Mouse (Mus musculus): Measurements from ENCODE around the gene 1600014C10Rik. TPM values are rescaled to one million over a fixed set of nuclear protein-coding genes. Genes with fewer than 3 reads are reported as not detected.
A peak's percentile ranks its signal among the peaks of the same experiment; 100 is the strongest.

The 1600014C10Rik gene
- polyA plus RNA-seq, 1 experiment, result 7.0 TPM

GRCm38 (mm10) chr7:38204314-38204713, 21.3 kb downstream of the 1600014C10Rik start:
- Histone ChIP-seq H3K36me3 (ENCODE audit: control insufficient read depth, insufficient read depth) (no peaks in the 10 kb centered on the region), H3ac (ENCODE audit: control insufficient read depth, insufficient read length, low read depth) (no peak overlapping the region), H3K79me2 (ENCODE audit: control insufficient read depth, insufficient read depth) (no peaks in the 10 kb centered on the region), H3K79me3 (ENCODE audit: low read depth) (no peaks in the 10 kb centered on the region), H3K27me3 (ENCODE audit: control insufficient read depth, insufficient read depth, insufficient read length) (no peaks in the 10 kb centered on the region), H3K4me3 (ENCODE audit: insufficient read depth, poor library complexity, severe bottlenecking) (no peak overlapping the region)
- TF ChIP-seq USF1 (IDR thresholded peaks at IDR 0.05; ENCODE audit: low read depth), result no peak
- TF ChIP-seq CTCF (IDR thresholded peaks at IDR 0.05; ENCODE audit: control insufficient read depth, insufficient read depth, insufficient read length), result no peak

GRCm38 (mm10) chr7:38205801-38206200, 22.8 kb downstream of the 1600014C10Rik start:
- Histone ChIP-seq H3K79me2 (ENCODE audit: control insufficient read depth, insufficient read depth) (no peaks in the 10 kb centered on the region), H3ac (ENCODE audit: control insufficient read depth, insufficient read length, low read depth) (no peak overlapping the region), H3K27me3 (ENCODE audit: control insufficient read depth, insufficient read depth, insufficient read length) (no peaks in the 10 kb centered on the region), H3K36me3 (ENCODE audit: control insufficient read depth, insufficient read depth) (no peaks in the 10 kb centered on the region), H3K4me3 (ENCODE audit: insufficient read depth, poor library complexity, severe bottlenecking) (no peak overlapping the region), H3K79me3 (ENCODE audit: low read depth) (no peaks in the 10 kb centered on the region)
- TF ChIP-seq MYOD1 (IDR thresholded peaks at IDR 0.05; ENCODE audit: control insufficient read depth, insufficient read length, low read depth), result no peak
- TF ChIP-seq MYOG (IDR thresholded peaks at IDR 0.05; ENCODE audit: control insufficient read depth, extremely low read depth, insufficient read length), result no peak
- no peak for TF ChIP-seq CEBPB (IDR thresholded peaks at IDR 0.05; ENCODE audit: low read depth)
- TF ChIP-seq USF1 (IDR thresholded peaks at IDR 0.05; ENCODE audit: low read depth), result no peak
- no peak for TF ChIP-seq FOSL1 (IDR thresholded peaks at IDR 0.05; ENCODE audit: insufficient read depth, low read length, poor library complexity, severe bottlenecking)
- no peak for TF ChIP-seq MAX (IDR thresholded peaks at IDR 0.05)
- TF ChIP-seq CTCF (IDR thresholded peaks at IDR 0.05; ENCODE audit: control insufficient read depth, insufficient read depth, insufficient read length), result no peak

- Histone ChIP-seq H3K79me3 (ENCODE audit: low read depth) (no peaks in the 10 kb centered on the region), H3ac (ENCODE audit: control insufficient read depth, insufficient read length, low read depth) (no peak overlapping the region), H3K27me3 (ENCODE audit: control insufficient read depth, insufficient read depth, insufficient read length) (no peaks in the 10 kb centered on the region), H3K36me3 (ENCODE audit: control insufficient read depth, insufficient read depth) (no peaks in the 10 kb centered on the region), H3K4me3 (ENCODE audit: insufficient read depth, poor library complexity, severe bottlenecking) (no peak overlapping the region), H3K79me2 (ENCODE audit: control insufficient read depth, insufficient read depth) (no peaks in the 10 kb centered on the region)
- TF ChIP-seq USF1 (IDR thresholded peaks at IDR 0.05; ENCODE audit: low read depth) (peak; percentile 57), MYOG (IDR thresholded peaks at IDR 0.05; ENCODE audit: control insufficient read depth, extremely low read depth, insufficient read length) (no peak), MYOD1 (IDR thresholded peaks at IDR 0.05; ENCODE audit: control insufficient read depth, insufficient read length, low read depth) (peak; percentile 8)
These were observed 23.5 kb downstream of the 1600014C10Rik start for GRCm38 (mm10) chr7:38206564-38206963.

- Histone ChIP-seq H3K27me3 (ENCODE audit: control insufficient read depth, insufficient read depth, insufficient read length) (no peaks in the 10 kb centered on the region), H3K36me3 (ENCODE audit: control insufficient read depth, insufficient read depth) (no peaks in the 10 kb centered on the region), H3K79me2 (ENCODE audit: control insufficient read depth, insufficient read depth) (no peaks in the 10 kb centered on the region), H3ac (ENCODE audit: control insufficient read depth, insufficient read length, low read depth) (no peak overlapping the region), H3K4me3 (ENCODE audit: insufficient read depth, poor library complexity, severe bottlenecking) (no peak overlapping the region), H3K79me3 (ENCODE audit: low read depth) (no peaks in the 10 kb centered on the region)
- TF ChIP-seq MAX (IDR thresholded peaks at IDR 0.05) (no peak), FOSL1 (IDR thresholded peaks at IDR 0.05; ENCODE audit: insufficient read depth, low read length, poor library complexity, severe bottlenecking) (no peak), CEBPB (IDR thresholded peaks at IDR 0.05; ENCODE audit: low read depth) (no peak)
These were observed 26.0 kb downstream of the 1600014C10Rik start for GRCm38 (mm10) chr7:38208969-38209368.

GRCm38 (mm10) chr7:38209478-38210152, 26.6 kb downstream of the 1600014C10Rik start:
- H3K27me3 ChIP-seq (ENCODE audit: control insufficient read depth, insufficient read depth, insufficient read length), result no peaks in the 10 kb centered on the region
- no peaks in the 10 kb centered on the region for H3K79me2 ChIP-seq (ENCODE audit: control insufficient read depth, insufficient read depth)
- no peaks in the 10 kb centered on the region for H3K79me3 ChIP-seq (ENCODE audit: low read depth)
- H3ac ChIP-seq (ENCODE audit: control insufficient read depth, insufficient read length, low read depth), result no peak overlapping the region
- no peaks in the 10 kb centered on the region for H3K36me3 ChIP-seq (ENCODE audit: control insufficient read depth, insufficient read depth)
- no peak for TF ChIP-seq FOSL1 (IDR thresholded peaks at IDR 0.05; ENCODE audit: insufficient read depth, low read length, poor library complexity, severe bottlenecking)
- no peak for TF ChIP-seq CEBPB (IDR thresholded peaks at IDR 0.05; ENCODE audit: low read depth)
- TF ChIP-seq USF1 (IDR thresholded peaks at IDR 0.05; ENCODE audit: low read depth), result no peak
- TF ChIP-seq MAX (IDR thresholded peaks at IDR 0.05), result no peak
- TF ChIP-seq MYOD1 (IDR thresholded peaks at IDR 0.05; ENCODE audit: control insufficient read depth, insufficient read length, low read depth), result no peak
- no peak for TF ChIP-seq MYOG (IDR thresholded peaks at IDR 0.05; ENCODE audit: control insufficient read depth, extremely low read depth, insufficient read length)
- no peak for TF ChIP-seq CTCF (IDR thresholded peaks at IDR 0.05; ENCODE audit: control insufficient read depth, insufficient read depth, insufficient read length)
- no peak overlapping the region for H3K4me3 ChIP-seq (ENCODE audit: insufficient read depth, poor library complexity, severe bottlenecking)

GRCm38 (mm10) chr7:38212651-38213062, 29.6 kb downstream of the 1600014C10Rik start:
- no peak overlapping the region for H3K4me3 ChIP-seq (ENCODE audit: insufficient read depth, poor library complexity, severe bottlenecking)
- TF ChIP-seq MAX (IDR thresholded peaks at IDR 0.05) (no peak), CTCF (IDR thresholded peaks at IDR 0.05; ENCODE audit: control insufficient read depth, insufficient read depth, insufficient read length) (no peak), USF1 (IDR thresholded peaks at IDR 0.05; ENCODE audit: low read depth) (no peak), CEBPB (IDR thresholded peaks at IDR 0.05; ENCODE audit: low read depth) (no peak), MYOG (IDR thresholded peaks at IDR 0.05; ENCODE audit: control insufficient read depth, extremely low read depth, insufficient read length) (no peak), MYOD1 (IDR thresholded peaks at IDR 0.05; ENCODE audit: control insufficient read depth, insufficient read length, low read depth) (no peak), FOSL1 (IDR thresholded peaks at IDR 0.05; ENCODE audit: insufficient read depth, low read length, poor library complexity, severe bottlenecking) (no peak)
- no peaks in the 10 kb centered on the region for H3K27me3 ChIP-seq (ENCODE audit: control insufficient read depth, insufficient read depth, insufficient read length)
- no peaks in the 10 kb centered on the region for H3K36me3 ChIP-seq (ENCODE audit: control insufficient read depth, insufficient read depth)
- H3ac ChIP-seq (ENCODE audit: control insufficient read depth, insufficient read length, low read depth), result no peak overlapping the region
- no peaks in the 10 kb centered on the region for H3K79me3 ChIP-seq (ENCODE audit: low read depth)
- H3K79me2 ChIP-seq (ENCODE audit: control insufficient read depth, insufficient read depth), result no peaks in the 10 kb centered on the region

Measured in C2C12 (cell line).